Mouse (Mus musculus): ENCODE measurements around the gene Aqp2. TPM values are rescaled to one million over a fixed set of nuclear protein-coding genes. Genes with fewer than 3 reads are reported as not detected.

Gene Aqp2
- total and polyA plus RNA-seq, 3 experiments: not detected

- TF ChIP-seq GATA1 (IDR thresholded peaks at IDR 0.05; ENCODE audit: low read depth, low read length) (no peak), SMC3 (IDR thresholded peaks at IDR 0.05; ENCODE audit: low read depth, low read length) (no peak), NELFE (IDR thresholded peaks at IDR 0.05; ENCODE audit: low read depth, low read length) (no peak), POLR2AphosphoS2 (IDR thresholded peaks at IDR 0.05; ENCODE audit: low read length) (no peak), ZMIZ1 (IDR thresholded peaks at IDR 0.05; ENCODE audit: low read depth, low read length) (no peak), NRF1 (IDR thresholded peaks at IDR 0.05; ENCODE audit: insufficient read depth, low read depth, low read length, poor library complexity, severe bottlenecking) (no peak), RAD21 (IDR thresholded peaks at IDR 0.05; ENCODE audit: low read depth, low read length) (no peak), ZC3H11A (IDR thresholded peaks at IDR 0.05; ENCODE audit: low read depth, low read length) (no peak), UBTF (IDR thresholded peaks at IDR 0.05; ENCODE audit: borderline replicate concordance, insufficient read depth, low read depth, low read length) (no peak), JUND (IDR thresholded peaks at IDR 0.05; ENCODE audit: low read depth, low read length) (no peak), CHD2 (IDR thresholded peaks at IDR 0.05; ENCODE audit: low read length) (no peak), CTCF (IDR thresholded peaks at IDR 0.05 in 2 of 3, conservative IDR thresholded peaks at IDR 0.05 in 1 of 3; ENCODE audit: control insufficient read depth in 1 of 3, insufficient read depth in 1 of 3, low read depth in 2 of 3, low read length in 3 of 3, poor library complexity in 1 of 3, severe bottlenecking in 1 of 3) (no peak), TAL1 (IDR thresholded peaks at IDR 0.05; ENCODE audit: low read length) (no peak), MYB (IDR thresholded peaks at IDR 0.05; ENCODE audit: low read depth, low read length) (no peak), ETS1 (IDR thresholded peaks at IDR 0.05; ENCODE audit: low read depth, low read length) (no peak)
- Histone ChIP-seq H3K79me2 (ENCODE audit: control insufficient read depth, insufficient read depth, low read length, poor library complexity) (no peaks in the 10 kb centered on the region), H3K4me1 (ENCODE audit: control insufficient read depth in 1 of 2, insufficient read depth in 2 of 2, low read length in 2 of 2) (peaks cover 0 to 15% of the 10 kb centered on the region in 2 experiments; a peak in 3 of 4 replicates), H3K27me3 (ENCODE audit: control insufficient read depth in 1 of 2, insufficient read depth in 2 of 2, low read length in 2 of 2) (peaks cover 11 to 26% of the 10 kb centered on the region in 2 experiments), H3K9ac (ENCODE audit: control insufficient read depth, low read depth, low read length, poor library complexity, severe bottlenecking) (no peak overlapping the region), H3K27ac (ENCODE audit: control insufficient read depth, low read depth, low read length) (no peak overlapping the region), H3K36me3 (ENCODE audit: control insufficient read depth in 1 of 2, insufficient read depth in 2 of 2, low read length in 2 of 2) (peaks cover 0 to 6% of the 10 kb centered on the region in 2 experiments; a peak in 2 of 4 replicates), H3K9me3 (replicated peaks; ENCODE audit: insufficient read depth, low read length) (no peaks in the 10 kb centered on the region), H3K4me3 (ENCODE audit: control insufficient read depth in 1 of 2, insufficient read depth in 1 of 2, low read depth in 2 of 2, low read length in 2 of 2) (no peak overlapping the region)
- DNase-seq (ENCODE audit: low read depth, low spot score): no peak
These were observed 23.5 kb downstream of the Aqp2 start for GRCm38 (mm10) chr15:99602206-99602820.

GRCm38 (mm10) chr15:99603216-99603615 lies 24.4 kb downstream of the Aqp2 start:
- no peak overlapping the region for H3K27ac ChIP-seq (ENCODE audit: control insufficient read depth, low read depth, low read length)
- H3K27me3 ChIP-seq (ENCODE audit: control insufficient read depth in 1 of 2, insufficient read depth in 2 of 2, low read length in 2 of 2): peaks cover 11 to 26% of the 10 kb centered on the region in 2 experiments

More at GRCm38 (mm10) chr15:99603216-99603615, 24.4 kb downstream of the Aqp2 start:
- no peak for TF ChIP-seq ZC3H11A (IDR thresholded peaks at IDR 0.05; ENCODE audit: low read depth, low read length)
- TF ChIP-seq MAFK (IDR thresholded peaks at IDR 0.05; ENCODE audit: borderline replicate concordance, low read depth, low read length): no peak
- TF ChIP-seq MEF2A (IDR thresholded peaks at IDR 0.05; ENCODE audit: extremely low read depth, insufficient replicate concordance, low read depth, low read length, poor library complexity, severe bottlenecking): no peak
- no peak for TF ChIP-seq BHLHE40 (IDR thresholded peaks at IDR 0.05; ENCODE audit: borderline replicate concordance, low read depth, low read length)
- no peak for TF ChIP-seq HCFC1 (IDR thresholded peaks at IDR 0.05; ENCODE audit: low read depth, low read length)
- TF ChIP-seq ETS1 (IDR thresholded peaks at IDR 0.05; ENCODE audit: low read depth, low read length): no peak
- no peak for TF ChIP-seq E2F4 (IDR thresholded peaks at IDR 0.05; ENCODE audit: borderline replicate concordance, low read depth, low read length)
- no peak for TF ChIP-seq TBP (IDR thresholded peaks at IDR 0.05; ENCODE audit: low read depth, low read length)
- H3K9me3 ChIP-seq (replicated peaks; ENCODE audit: insufficient read depth, low read length): no peaks in the 10 kb centered on the region
- peaks cover 0 to 11% of the 10 kb centered on the region in 2 experiments; a peak in 2 of 4 replicates for H3K36me3 ChIP-seq (ENCODE audit: control insufficient read depth in 1 of 2, insufficient read depth in 2 of 2, low read length in 2 of 2)
- H3K4me3 ChIP-seq (ENCODE audit: control insufficient read depth in 1 of 2, insufficient read depth in 1 of 2, low read depth in 2 of 2, low read length in 2 of 2): no peak overlapping the region
- H3K79me2 ChIP-seq (ENCODE audit: control insufficient read depth, insufficient read depth, low read length, poor library complexity): no peaks in the 10 kb centered on the region
- H3K4me1 ChIP-seq (ENCODE audit: control insufficient read depth in 1 of 2, insufficient read depth in 2 of 2, low read length in 2 of 2): peaks cover 0 to 22% of the 10 kb centered on the region in 2 experiments; a peak in 3 of 4 replicates
- H3K9ac ChIP-seq (ENCODE audit: control insufficient read depth, low read depth, low read length, poor library complexity, severe bottlenecking): no peak overlapping the region
- DNase-seq (ENCODE audit: low read depth, low spot score): no peak
